Mouse (Mus musculus) CH12.LX (cell line): ENCODE measurements around the gene Ccdc127. TPM values are rescaled to one million over a fixed set of nuclear protein-coding genes. Genes with fewer than 3 reads are reported as not detected.

Source experiments
- DNase-seq: peaks from one replicate; pipeline ENCODE4 v3.0.0-alpha.2; 2013; ENCODE audit errors: extremely low read depth
- H3K27ac ChIP-seq: 2 replicates; pipeline ENCODE4 v1.5.1; 2012; ENCODE audit warnings: low read depth, mild to moderate bottlenecking, control low read depth, moderate library complexity; ENCODE audit not compliant: insufficient read depth
- H3K27me3 ChIP-seq: replicated peaks from 2 replicates; pipeline ENCODE3; 2012; ENCODE audit warnings: inconsistent platforms
- H3K36me3 ChIP-seq, 2 experiments: replicated peaks in 1 of 2; 2 replicates each; pipeline versions ENCODE3 to v1.6.1; 2012; ENCODE audit warnings: inconsistent platforms in 1 of 2, low read length in 1 of 2, mild to moderate bottlenecking in 1 of 2, mixed read lengths in 1 of 2, moderate library complexity in 1 of 2; ENCODE audit not compliant: control insufficient read depth in 1 of 2, insufficient read depth in 1 of 2
- H3K4me1 ChIP-seq, 2 experiments: 2 replicates each; pipeline ENCODE4 v1.6.1; 2012; ENCODE audit warnings: inconsistent platforms in 1 of 2, moderate library complexity in 1 of 2; ENCODE audit not compliant: insufficient read depth in 2 of 2, control insufficient read depth in 1 of 2
- H3K4me2 ChIP-seq: 2 replicates; pipeline ENCODE4 v1.6.1; 2012; ENCODE audit warnings: low read depth, mild to moderate bottlenecking, control low read depth; ENCODE audit not compliant: poor library complexity, insufficient read depth, severe bottlenecking
- H3K4me3 ChIP-seq, 3 experiments: fragments of 150-350 bp in 1 of 3; sonication (generic) in 1 of 3; replicated peaks in 1 of 3; 2 replicates each; pipeline versions ENCODE3 to v1.5.1; 2011 to 2012; ENCODE audit warnings: low read depth in 2 of 3, low read length in 2 of 3, mild to moderate bottlenecking in 2 of 3, moderate library complexity in 2 of 3, control low read depth in 1 of 3, improper control_type of control experiment in 1 of 3, inconsistent platforms in 1 of 3, mixed read lengths in 1 of 3; ENCODE audit not compliant: poor library complexity in 1 of 3
- H3K79me2 ChIP-seq: replicated peaks from 2 replicates; pipeline ENCODE4 v1.6.1; 2012; ENCODE audit warnings: mild to moderate bottlenecking, moderate library complexity; ENCODE audit not compliant: control insufficient read depth, poor library complexity, insufficient read depth, severe bottlenecking; ENCODE audit errors: extremely low read depth
- H3K9ac ChIP-seq: 2 replicates; pipeline ENCODE4 v1.6.1; 2012; ENCODE audit warnings: low read depth, mild to moderate bottlenecking, control low read depth, moderate library complexity; ENCODE audit not compliant: insufficient read depth
- H3K9me3 ChIP-seq: replicated peaks from 2 replicates; pipeline ENCODE3; 2012; ENCODE audit warnings: low read length, inconsistent platforms, mixed read lengths
- CHD1 ChIP-seq: IDR thresholded peaks from 2 replicates; pipeline ENCODE4 v1.6.1; 2012; ENCODE audit warnings: low read depth, low read length, improper control_type of control experiment, inconsistent platforms
- CHD2 ChIP-seq: IDR thresholded peaks from 2 replicates; pipeline ENCODE4 v1.6.1; 2011; ENCODE audit warnings: low read length, improper control_type of control experiment
- CTCF ChIP-seq, 2 experiments: IDR thresholded peaks in 1 of 2; conservative IDR thresholded peaks in 1 of 2; 2 replicates each; pipeline ENCODE4 v1.5.1; 2011 to 2012; ENCODE audit warnings: low read depth in 2 of 2, low read length in 2 of 2, improper control_type of control experiment in 1 of 2, inconsistent platforms in 1 of 2, mild to moderate bottlenecking in 1 of 2, moderate library complexity in 1 of 2
- ELF1 ChIP-seq: IDR thresholded peaks from 2 replicates; pipeline ENCODE4 v1.6.1; 2014; ENCODE audit warnings: low read depth, mild to moderate bottlenecking, inconsistent platforms, low read length, improper control_type of control experiment
- EP300 ChIP-seq: IDR thresholded peaks from 2 replicates; pipeline ENCODE4 v1.6.1; 2011; ENCODE audit warnings: low read length, improper control_type of control experiment
- ETS1 ChIP-seq: conservative IDR thresholded peaks from 2 replicates; pipeline ENCODE4 v1.6.1; 2012; ENCODE audit warnings: low read depth, mild to moderate bottlenecking, inconsistent platforms, low read length, improper control_type of control experiment, moderate library complexity
- IRF4 ChIP-seq: IDR thresholded peaks from 2 replicates; pipeline ENCODE4 v1.6.1; 2014; ENCODE audit warnings: low read depth, mild to moderate bottlenecking, inconsistent platforms, low read length, improper control_type of control experiment
- MAZ ChIP-seq: IDR thresholded peaks from 2 replicates; pipeline ENCODE4 v1.6.1; 2012; ENCODE audit warnings: low read depth, mild to moderate bottlenecking, inconsistent platforms, low read length, improper control_type of control experiment, moderate library complexity
- MXI1 ChIP-seq: IDR thresholded peaks from 2 replicates; pipeline ENCODE4 v1.6.1; 2011; ENCODE audit warnings: mild to moderate bottlenecking, low read depth, low read length, improper control_type of control experiment
- MYC ChIP-seq: IDR thresholded peaks from 2 replicates; pipeline ENCODE4 v1.6.1; 2011; ENCODE audit warnings: low read depth, mild to moderate bottlenecking, improper control_type of control experiment, low read length
- NRF1 ChIP-seq: IDR thresholded peaks from 2 replicates; pipeline ENCODE4 v1.6.1; 2014; ENCODE audit warnings: low read depth, mild to moderate bottlenecking, inconsistent platforms, low read length, improper control_type of control experiment, moderate library complexity
- PAX5 ChIP-seq: IDR thresholded peaks from 2 replicates; pipeline ENCODE4 v1.6.1; 2012; ENCODE audit warnings: low read length, inconsistent platforms, mixed read lengths
- POLR2A ChIP-seq: IDR thresholded peaks from 2 replicates; pipeline ENCODE4 v1.6.1; 2011; ENCODE audit warnings: low read depth, mild to moderate bottlenecking, improper control_type of control experiment, low read length
- RAD21 ChIP-seq: IDR thresholded peaks from 2 replicates; pipeline ENCODE4 v1.6.1; 2011; ENCODE audit warnings: low read depth, mild to moderate bottlenecking, low read length, improper control_type of control experiment, moderate library complexity
- RCOR1 ChIP-seq: conservative IDR thresholded peaks from 2 replicates; pipeline ENCODE4 v1.6.1; 2012; ENCODE audit warnings: low read depth, mild to moderate bottlenecking, inconsistent platforms, low read length, improper control_type of control experiment
- SIN3A ChIP-seq: IDR thresholded peaks from 2 replicates; pipeline ENCODE4 v1.6.1; 2012; ENCODE audit warnings: low read length, improper control_type of control experiment, inconsistent platforms
- SMC3 ChIP-seq: IDR thresholded peaks from 2 replicates; pipeline ENCODE4 v1.6.1; 2011; ENCODE audit warnings: low read depth, low read length, improper control_type of control experiment
- TBP ChIP-seq: conservative IDR thresholded peaks from 2 replicates; pipeline ENCODE4 v1.6.1; 2011; ENCODE audit warnings: low read depth, low read length, improper control_type of control experiment
- USF1 ChIP-seq: IDR thresholded peaks from 2 replicates; pipeline ENCODE4 v1.6.1; 2014; ENCODE audit warnings: low read depth, mild to moderate bottlenecking, inconsistent platforms, low read length, improper control_type of control experiment
- USF2 ChIP-seq: conservative IDR thresholded peaks from 2 replicates; pipeline ENCODE4 v1.6.1; 2011; ENCODE audit warnings: low read depth, low read length, improper control_type of control experiment
- ZC3H11A ChIP-seq: IDR thresholded peaks from 2 replicates; pipeline ENCODE4 v1.6.1; 2012; ENCODE audit warnings: low read depth, mild to moderate bottlenecking, inconsistent platforms, low read length, improper control_type of control experiment
- ZKSCAN1 ChIP-seq: IDR thresholded peaks from 2 replicates; pipeline ENCODE4 v1.6.1; 2012; ENCODE audit warnings: low read depth, inconsistent platforms, low read length, improper control_type of control experiment, borderline replicate concordance
- ZMIZ1 ChIP-seq: IDR thresholded peaks from 2 replicates; pipeline ENCODE4 v1.6.1; 2012; ENCODE audit warnings: low read depth, mild to moderate bottlenecking, inconsistent platforms, low read length, improper control_type of control experiment
- ZNF384 ChIP-seq: IDR thresholded peaks from 2 replicates; pipeline ENCODE4 v1.6.1; 2012; ENCODE audit warnings: low read depth, low read length, improper control_type of control experiment, inconsistent platforms
- dilution Hi-C: fragments of 300-500 bp; cut with MboI; formaldehyde crosslinking; loops from 2 replicates; pipeline ENCODE4 v1.14.3; 2020; ENCODE audit warnings: low sequenced_read_pairs; ENCODE audit not compliant: extremely low pct_unique_long_range_greater_than_20kb, extremely low pct_ligation_motif_present
- in situ Hi-C: fragments of 300-500 bp; cut with MboI; formaldehyde crosslinking; loops from 3 replicates; pipeline ENCODE4 v1.14.3; 2019; ENCODE audit warnings: low sequenced_read_pairs, low pct_ligation_motif_present, low pct_unique_long_range_greater_than_20kb, mixed read lengths
- polyA plus RNA-seq: library from polyadenylated mRNA; unstranded; fragments of >175 nt; gene quantifications from 2 replicates; pipeline ENCODE4 v1.2.1, GENCODE M21; 2012; ENCODE audit warnings: low read depth; ENCODE audit not compliant: insufficient read length
- total RNA-seq, 2 experiments: library from RNA; depleted of rRNA; stranded (reverse); fragments of 300-350 nt in 1 of 2; fragments of >200 nt in 1 of 2; gene quantifications; 2 replicates each; pipeline ENCODE4 v1.2.3; 2012 to 2014

The Ccdc127 gene
- total and polyA plus RNA-seq, 3 experiments = 40.8 to 57.5 (median 45.3) TPM

DNA sequence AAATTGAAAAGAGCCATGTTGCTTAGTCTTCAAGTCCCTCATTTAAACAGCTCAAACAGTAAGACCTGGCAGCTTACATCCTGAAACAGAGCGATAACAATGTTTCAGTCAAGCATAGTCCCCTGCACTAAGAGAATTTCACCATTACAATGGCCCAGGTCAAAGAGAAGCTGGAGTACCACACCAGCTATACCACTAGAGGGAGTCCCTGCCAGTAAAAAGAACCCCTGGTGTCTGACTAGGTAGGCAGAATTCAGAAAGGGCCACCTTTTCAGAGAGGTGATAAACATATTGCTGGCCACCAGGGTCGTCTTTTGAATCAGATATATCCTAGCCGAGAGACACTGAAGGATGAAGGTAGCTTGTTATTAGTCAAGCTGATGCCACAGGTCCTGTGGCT is 9.1 kb upstream of the Ccdc127 start:
- peak; percentile 67 for DNase-seq
- in situ Hi-C loops = loop anchor here (25.0 kb wide), 1 partner anchor 171 kb away; no protein-coding TSS in a partner anchor

DNA sequence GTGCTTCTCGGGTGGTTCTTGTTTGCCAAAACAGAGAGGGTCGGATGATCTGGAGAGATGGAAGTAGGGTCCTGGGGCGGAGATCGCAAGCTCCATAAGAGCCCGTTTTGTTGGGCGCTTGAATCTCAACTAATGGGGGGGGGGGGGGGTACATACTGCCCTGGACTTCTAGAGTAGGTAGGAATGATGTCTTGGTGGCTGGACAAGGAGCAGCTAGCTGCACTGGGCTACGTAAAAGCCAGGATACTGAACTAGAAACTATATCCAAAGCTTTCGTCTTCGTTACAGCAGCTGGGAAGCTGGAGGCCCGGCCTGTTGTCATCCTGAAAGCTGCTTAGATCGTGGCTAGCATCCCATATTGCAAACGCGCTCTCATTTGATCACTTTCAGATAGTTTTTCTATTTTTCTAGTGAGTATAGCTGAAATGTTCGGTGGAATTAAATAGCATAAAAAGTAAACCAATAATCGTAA is 362 bp downstream of the Ccdc127 start:
- H3K4me3 ChIP-seq = peak overlapping the region; percentile 70 to 91 (median 82)
- H3K36me3 ChIP-seq = peaks cover 16 to 25% of the 10 kb centered on the region in 2 experiments
- peak; percentile 31 for DNase-seq
- 0 out of 2 replicates have a peak, but pooled peaks have one; percentile 1 for TF ChIP-seq ELF1
- TF ChIP-seq ETS1 = no peak
- 0 out of 2 replicates have a peak, but pooled peaks have one; percentile 65 for TF ChIP-seq POLR2A
- 0 out of 2 replicates have a peak, but pooled peaks have one; percentile 33 for TF ChIP-seq CHD1
- dilution Hi-C loops (no loop called here), in situ Hi-C loops (no loop called here)
- no peaks in the 10 kb centered on the region for H3K27me3 ChIP-seq
- peaks cover 0 to 40% of the 10 kb centered on the region in 2 experiments; a peak in 3 of 4 replicates for H3K4me1 ChIP-seq
- H3K9ac ChIP-seq = peak overlapping the region; percentile 80
- no peak overlapping the region for H3K4me2 ChIP-seq
- H3K79me2 ChIP-seq = peaks cover 50% of the 10 kb centered on the region
- H3K27ac ChIP-seq = no peak overlapping the region
- H3K9me3 ChIP-seq = no peaks in the 10 kb centered on the region

More for the DNA sequence above, 9.1 kb upstream of the Ccdc127 start:
- H3K4me1 ChIP-seq = peaks cover 2 to 13% of the 10 kb centered on the region in 2 experiments; a peak in 3 of 4 replicates
- no peak overlapping the region for H3K4me3 ChIP-seq
- no peak overlapping the region for H3K27ac ChIP-seq
- no peak overlapping the region for H3K4me2 ChIP-seq
- H3K36me3 ChIP-seq = peaks cover 48 to 87% of the 10 kb centered on the region in 2 experiments
- no peaks in the 10 kb centered on the region for H3K9me3 ChIP-seq
- TF ChIP-seq CTCF (conservative IDR thresholded peaks at IDR 0.05 in 1 of 2, IDR thresholded peaks at IDR 0.05 in 1 of 2; ENCODE audit: low read depth in 2 of 2, low read length in 2 of 2) (peak; percentile 65 to 90), RAD21 (peak; percentile 76), SMC3 (peak; percentile 59), RCOR1 (no peak), MXI1 (no peak), MAZ (no peak), ETS1 (no peak), EP300 (no peak), MYC (no peak), ELF1 (no peak)
- peaks cover 6% of the 10 kb centered on the region; the same call in 1 of the 2 replicates for H3K79me2 ChIP-seq
- dilution Hi-C loops = no loop called here
- no peak overlapping the region for H3K9ac ChIP-seq
- no peaks in the 10 kb centered on the region for H3K27me3 ChIP-seq

DNA sequence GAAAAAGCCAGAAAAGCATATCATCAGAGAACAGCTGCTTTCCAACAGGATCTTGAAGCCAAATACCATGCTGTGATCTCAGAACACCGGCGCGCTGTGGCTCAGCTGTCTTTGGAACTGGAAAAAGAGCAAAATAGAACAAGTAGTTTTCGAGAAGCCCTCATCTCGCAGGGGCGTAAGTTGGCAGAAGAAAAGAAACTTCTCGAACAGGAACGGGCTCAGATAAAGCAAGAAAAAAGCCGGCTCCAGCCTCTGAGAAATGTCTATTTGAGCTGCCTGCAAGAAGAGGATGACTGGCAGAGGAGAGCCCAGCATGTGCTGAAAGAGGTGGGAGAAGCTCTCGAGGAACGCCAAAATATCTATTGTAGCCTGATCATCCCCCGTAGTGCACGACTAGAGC is 6.4 kb downstream of the Ccdc127 start:
- Histone ChIP-seq H3K27ac (no peak overlapping the region), H3K27me3 (no peaks in the 10 kb centered on the region), H3K36me3 (peaks cover 50 to 82% of the 10 kb centered on the region in 2 experiments)
- TF ChIP-seq CHD2 (no peak), USF1 (no peak), ZC3H11A (no peak), ETS1 (no peak), NRF1 (no peak), USF2 (no peak), TBP (no peak), PAX5 (no peak), IRF4 (no peak), ZMIZ1 (no peak), ZNF384 (no peak), ZKSCAN1 (no peak), SIN3A (no peak)
- TF ChIP-seq, all 38 proteins: peak for 0
- Histone ChIP-seq H3K79me2 (peaks cover 17% of the 10 kb centered on the region), H3K4me2 (no peak overlapping the region), H3K4me1 (peaks cover 0 to 11% of the 10 kb centered on the region in 2 experiments; a peak in 2 of 4 replicates), H3K9me3 (no peaks in the 10 kb centered on the region), H3K4me3 (no peak overlapping the region), H3K9ac (no peak overlapping the region)
- DNase-seq = no peak
- in situ Hi-C loops = no loop called here
- dilution Hi-C loops = no loop called here
